Mouse (Mus musculus) macrophage (primary cell): ENCODE results near the gene B3gnt9. TPM values are rescaled to one million over a fixed set of nuclear protein-coding genes. Genes with fewer than 3 reads are reported as not detected.

Experiments
- H3K27ac ChIP-seq: fragments of 350-480 bp; formaldehyde crosslinking; 2 replicates; pipeline ENCODE4 v1.9.0; 2021
- H3K36me3 ChIP-seq: fragments of 350-480 bp; formaldehyde crosslinking; 2 replicates; pipeline ENCODE4 v1.9.0; 2021; ENCODE audit errors: inconsistent target
- H3K4me3 ChIP-seq: fragments of 350-480 bp; formaldehyde crosslinking; 2 replicates; pipeline ENCODE4 v1.9.0; 2021; ENCODE audit errors: inconsistent target
- H3K79me2 ChIP-seq: fragments of 350-480 bp; formaldehyde crosslinking; 2 replicates; pipeline ENCODE4 v1.9.0; 2021; ENCODE audit errors: inconsistent target
- WGBS: methylation state at CpG from one replicate; pipeline ENCODE4 v1.1.7; 2026; ENCODE audit warnings: inconsistent platforms; ENCODE audit not compliant: missing documents; 5-methylcytosine and 5-hydroxymethylcytosine counted together
- polyA plus RNA-seq: library from polyadenylated mRNA; stranded (reverse); fragments of 250-400 nt; gene quantifications from 3 replicates; pipeline ENCODE4 v1.2.4, GENCODE M21; 2018; ENCODE audit warnings: inconsistent platforms

B3gnt9 gene
- polyA plus RNA-seq, 1 experiment from 2014 or later: 1.8 TPM

DNA sequence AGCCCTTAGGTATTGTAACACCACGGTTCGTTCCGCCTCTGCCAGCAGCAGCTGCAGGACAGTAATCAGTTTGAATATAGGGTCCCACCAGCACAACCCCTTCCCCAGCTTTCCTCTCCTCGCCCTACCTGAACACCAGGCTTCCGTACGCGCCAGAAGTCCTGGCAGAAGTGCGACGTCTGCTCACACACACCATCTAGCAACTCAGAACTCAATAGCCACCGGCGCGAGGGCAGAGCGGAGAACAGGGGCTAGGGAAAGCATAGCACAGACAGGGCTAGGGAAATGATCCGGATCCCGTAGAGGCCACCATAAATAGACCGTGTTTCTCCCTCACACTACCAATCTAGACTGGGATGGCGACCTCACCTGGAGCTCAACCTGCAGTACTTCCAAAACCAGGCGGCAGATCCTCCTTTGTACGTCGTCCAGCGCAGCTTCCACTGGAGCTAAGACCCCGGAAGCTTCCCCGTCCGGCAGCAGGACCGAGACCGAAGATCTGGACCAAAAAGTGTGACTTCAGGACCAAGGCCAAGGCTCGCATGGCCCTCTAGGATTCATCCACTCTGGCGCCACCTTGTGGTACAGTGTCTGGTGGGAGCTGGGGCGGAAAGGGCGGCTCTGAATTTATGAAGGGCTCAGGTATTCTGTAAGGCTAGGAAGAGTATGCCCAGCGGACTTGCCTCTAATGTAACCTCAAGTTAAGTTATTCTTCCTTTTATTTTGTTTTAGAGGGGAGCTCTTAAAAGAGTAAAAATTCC is 35.8 kb upstream of the B3gnt9 start:
- no peaks in the 10 kb centered on the region for H3K79me2 ChIP-seq
- no peaks in the 10 kb centered on the region for H3K36me3 ChIP-seq
- H3K4me3 ChIP-seq: no peak overlapping the region
- H3K27ac ChIP-seq: no peak overlapping the region
- 33% methylated on average over 31 of the region's 31 CpGs for WGBS

- H3K27ac ChIP-seq: peak within 1 kb of the TSS; percentile 32; the same call in 1 of the 2 replicates
- 16% methylated on average over 30 of the region's 43 CpGs for WGBS
Observed at GRCm38 (mm10) chr8:105289805-105290460, 35.0 kb upstream of the B3gnt9 start, which contains the start of gene 4931428F04Rik. Gene 4931428F04Rik (minus strand): TSS chr8:105289864.

GRCm38 (mm10) chr8:105288958-105289732 is 34.2 kb upstream of the B3gnt9 start:
- WGBS: under 1% methylated on average over 53 of the region's 53 CpGs
- peak overlapping the region; percentile 32; the same call in 1 of the 2 replicates for H3K27ac ChIP-seq
- no peaks in the 10 kb centered on the region for H3K79me2 ChIP-seq
- H3K36me3 ChIP-seq: no peaks in the 10 kb centered on the region
- peak overlapping the region; percentile 43 for H3K4me3 ChIP-seq

More at GRCm38 (mm10) chr8:105289805-105290460, 35.0 kb upstream of the B3gnt9 start, which contains the start of gene 4931428F04Rik:
- H3K4me3 ChIP-seq: peak within 1 kb of the TSS; percentile 43
- H3K36me3 ChIP-seq: no peaks in the 10 kb centered on the region
- H3K79me2 ChIP-seq: no peaks in the 10 kb centered on the region

GRCm38 (mm10) chr8:105288231-105288630 is 33.3 kb upstream of the B3gnt9 start:
- Histone ChIP-seq H3K36me3 (no peaks in the 10 kb centered on the region), H3K79me2 (no peaks in the 10 kb centered on the region), H3K4me3 (no peak overlapping the region), H3K27ac (no peak overlapping the region)
- 88% methylated on average over 5 of the region's 5 CpGs for WGBS

DNA sequence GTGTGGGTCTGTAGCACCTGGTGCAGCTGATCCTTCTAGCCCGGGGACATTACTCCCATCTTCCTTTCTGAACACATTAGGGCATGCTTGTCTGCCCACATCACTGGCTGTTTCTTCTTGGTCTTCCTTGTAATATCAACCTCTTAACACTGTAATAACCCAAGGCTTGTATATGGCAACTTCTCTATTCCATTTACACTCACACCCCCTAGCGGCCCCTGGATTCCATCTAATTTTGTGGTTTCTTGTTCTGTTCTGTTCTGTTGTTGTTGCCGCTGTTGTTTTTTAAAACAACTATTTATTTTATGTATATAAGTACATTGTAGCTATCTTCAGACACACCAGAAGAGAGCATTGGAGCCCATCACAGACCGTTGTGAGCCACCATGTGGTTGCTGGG is 32.0 kb upstream of the B3gnt9 start:
- Histone ChIP-seq H3K4me3 (no peak overlapping the region), H3K79me2 (no peaks in the 10 kb centered on the region), H3K36me3 (no peaks in the 10 kb centered on the region), H3K27ac (no peak overlapping the region)
- 86% methylated on average over 4 of the region's 4 CpGs for WGBS

DNA sequence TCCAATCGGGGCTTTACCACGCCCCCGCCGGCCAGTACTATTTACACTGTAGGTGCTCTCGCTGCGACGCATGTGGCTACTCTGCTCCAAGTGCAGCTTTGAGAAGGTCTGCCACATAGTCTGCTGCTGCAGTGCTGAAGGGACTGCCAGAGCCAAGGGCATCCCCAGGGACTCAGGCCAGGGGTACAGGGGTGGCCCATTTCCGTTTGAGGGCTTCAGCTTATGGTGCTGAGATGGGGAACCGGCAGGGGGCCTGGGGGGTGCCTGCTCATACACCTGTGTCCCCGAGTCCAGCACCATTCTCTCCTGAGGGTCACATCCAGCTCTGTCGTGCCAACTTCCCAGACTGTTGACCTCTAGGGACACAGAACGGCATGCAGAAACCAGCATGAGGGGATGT is 30.6 kb upstream of the B3gnt9 start:
- H3K79me2 ChIP-seq: no peaks in the 10 kb centered on the region
- WGBS: 91% methylated on average over 12 of the region's 12 CpGs
- H3K4me3 ChIP-seq: no peak overlapping the region
- H3K36me3 ChIP-seq: no peaks in the 10 kb centered on the region
- H3K27ac ChIP-seq: no peak overlapping the region

DNA sequence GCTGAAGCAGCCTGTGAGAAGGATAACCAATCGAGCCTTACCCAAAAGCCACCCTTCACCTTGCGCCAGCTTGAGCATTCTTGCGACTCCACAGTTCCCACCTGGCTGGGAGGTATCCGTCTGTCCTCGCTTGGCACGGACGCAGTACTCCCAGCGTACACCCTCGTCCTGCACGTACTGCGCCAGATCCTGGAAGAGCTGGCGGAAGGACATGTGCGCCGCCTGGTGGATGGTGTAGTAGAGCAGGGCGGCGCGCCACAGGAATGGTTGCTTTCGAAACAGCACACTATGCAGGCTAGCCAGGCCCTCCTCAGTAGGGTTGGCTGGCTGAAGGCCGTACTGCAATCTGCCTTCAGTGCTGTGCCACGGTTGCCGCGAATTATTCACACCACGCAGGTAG is 28.1 kb upstream of the B3gnt9 start:
- Histone ChIP-seq H3K27ac (no peak overlapping the region), H3K36me3 (no peaks in the 10 kb centered on the region), H3K4me3 (no peak overlapping the region), H3K79me2 (no peaks in the 10 kb centered on the region)
- WGBS: 64% methylated on average over 23 of the region's 23 CpGs

DNA sequence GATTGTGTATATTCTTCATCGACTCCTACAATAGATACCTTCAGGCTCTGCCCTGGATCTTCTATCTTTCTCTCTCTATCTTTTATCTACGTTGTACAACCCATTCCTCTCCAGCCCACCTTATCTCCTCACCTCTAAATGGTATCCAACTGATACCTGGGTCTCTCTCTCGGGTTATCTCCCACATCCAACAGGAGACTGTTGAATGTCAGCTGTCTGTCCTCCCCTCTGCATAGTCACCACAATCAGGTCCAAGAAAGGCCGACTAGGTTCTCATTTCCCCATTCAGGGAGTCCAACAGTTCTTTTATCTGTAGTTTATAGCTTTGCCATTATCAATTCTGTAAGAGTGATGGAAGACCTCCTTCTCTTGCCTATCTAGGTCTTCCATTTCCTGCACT is 27.3 kb upstream of the B3gnt9 start:
- 89% methylated on average over 4 of the region's 4 CpGs for WGBS
- H3K4me3 ChIP-seq: no peak overlapping the region
- no peaks in the 10 kb centered on the region for H3K36me3 ChIP-seq
- no peak overlapping the region for H3K27ac ChIP-seq
- H3K79me2 ChIP-seq: no peaks in the 10 kb centered on the region

DNA sequence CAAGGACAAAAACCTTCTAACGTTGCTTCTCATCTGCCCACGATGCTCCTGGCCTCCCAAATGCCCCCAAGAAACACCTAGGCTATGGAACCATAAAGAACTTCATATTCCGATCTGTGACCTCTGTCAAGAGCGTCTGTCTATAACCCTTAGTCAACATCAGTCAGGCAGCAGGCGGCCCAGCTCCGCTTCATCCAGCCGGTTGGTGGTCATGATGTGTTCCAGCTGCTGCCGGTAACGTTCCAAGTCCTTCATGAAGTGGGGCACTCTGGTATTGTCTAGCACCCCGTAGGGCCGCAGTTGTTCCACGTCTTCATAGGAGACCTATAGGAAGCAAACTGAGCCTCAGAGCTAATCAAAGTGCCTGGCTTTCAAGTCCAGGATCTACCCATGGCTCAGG is 26.9 kb upstream of the B3gnt9 start:
- Histone ChIP-seq H3K27ac (no peak overlapping the region), H3K36me3 (no peaks in the 10 kb centered on the region), H3K79me2 (no peaks in the 10 kb centered on the region), H3K4me3 (no peak overlapping the region)
- WGBS: 96% methylated on average over 12 of the region's 12 CpGs

DNA sequence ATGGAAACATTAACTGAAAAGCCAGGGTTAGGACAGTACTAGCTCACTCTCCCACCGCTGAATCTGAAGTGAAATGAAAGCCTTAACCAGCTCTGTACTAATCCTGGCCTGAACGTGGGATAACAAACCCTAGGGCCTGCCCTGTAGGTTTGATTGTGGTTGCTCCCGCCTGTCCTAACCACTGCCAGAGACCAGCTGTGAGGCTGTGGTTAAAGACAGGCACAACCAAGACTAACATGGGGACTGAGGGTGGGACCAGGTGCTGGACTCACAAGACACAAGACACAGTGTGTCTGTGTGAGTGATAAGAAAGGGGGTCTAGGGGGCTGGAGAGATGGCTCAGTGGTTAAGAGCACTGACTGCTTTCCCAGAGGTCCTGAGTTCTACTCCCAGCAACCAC is 25.6 kb upstream of the B3gnt9 start:
- 71% methylated on average over 3 of the region's 3 CpGs for WGBS
- H3K4me3 ChIP-seq: no peak overlapping the region
- H3K36me3 ChIP-seq: no peaks in the 10 kb centered on the region
- H3K27ac ChIP-seq: no peak overlapping the region
- H3K79me2 ChIP-seq: no peaks in the 10 kb centered on the region

DNA sequence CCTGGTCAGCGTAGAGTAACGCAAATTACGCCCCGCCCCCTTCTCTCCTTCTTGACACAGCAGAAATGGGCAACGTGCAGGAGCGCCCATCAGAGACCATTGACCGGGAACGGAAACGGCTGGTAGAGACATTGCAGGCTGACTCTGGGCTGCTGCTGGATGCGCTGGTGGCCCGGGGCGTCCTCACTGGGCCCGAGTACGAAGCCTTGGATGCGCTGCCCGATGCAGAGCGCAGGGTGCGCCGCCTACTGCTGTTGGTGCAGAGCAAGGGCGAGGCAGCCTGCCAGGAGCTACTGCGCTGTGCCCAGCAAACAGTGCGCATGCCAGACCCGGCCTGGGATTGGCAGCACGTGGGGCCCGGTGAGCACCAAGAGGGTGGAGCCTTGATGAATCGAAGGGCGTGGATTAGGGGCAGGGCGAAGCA is 24.0 kb upstream of the B3gnt9 start:
- no peak overlapping the region for H3K27ac ChIP-seq
- no peaks in the 10 kb centered on the region for H3K79me2 ChIP-seq
- H3K36me3 ChIP-seq: no peaks in the 10 kb centered on the region
- no peak overlapping the region for H3K4me3 ChIP-seq
- 4% methylated on average over 26 of the region's 28 CpGs for WGBS

DNA sequence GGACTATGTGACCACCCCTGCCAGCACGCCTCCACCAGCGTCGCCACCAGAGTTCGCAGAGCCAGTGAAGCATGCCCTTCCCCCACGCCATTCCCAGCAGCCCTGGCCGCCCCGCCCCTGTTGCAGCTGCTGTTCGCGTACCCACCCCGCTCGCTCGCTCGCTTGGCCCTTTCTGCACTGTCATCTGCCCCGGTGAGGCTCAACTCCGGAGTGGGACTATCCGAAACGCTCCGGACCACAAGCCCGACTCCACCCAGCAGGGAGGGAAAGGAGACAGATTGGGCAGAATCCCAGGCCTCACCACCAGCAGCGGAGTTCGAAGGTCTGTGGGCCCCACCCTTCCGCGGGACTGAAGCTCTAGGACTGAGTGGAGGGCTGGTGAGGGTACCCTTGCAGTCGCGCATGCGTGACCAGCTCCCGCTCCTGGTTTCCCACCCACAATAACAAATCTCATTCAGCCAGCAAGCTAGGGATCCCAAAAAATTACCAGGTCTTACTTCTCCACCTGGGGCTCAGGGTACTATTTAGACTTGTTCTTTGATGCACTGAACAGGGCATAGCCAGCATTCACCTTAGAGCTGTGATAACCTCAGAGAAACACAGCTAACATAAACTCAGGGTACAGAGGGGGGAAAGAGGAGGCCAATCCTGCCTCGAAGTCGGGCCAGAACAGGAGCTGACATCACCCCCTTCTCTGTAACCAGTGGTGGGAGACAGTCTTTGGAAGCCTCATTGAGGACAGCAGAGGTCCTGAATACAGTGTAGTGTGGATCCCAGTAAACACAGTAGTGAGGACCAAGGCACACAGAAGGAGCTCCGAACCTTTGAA is 21.6 kb upstream of the B3gnt9 start:
- Histone ChIP-seq H3K36me3 (no peaks in the 10 kb centered on the region), H3K4me3 (no peak overlapping the region), H3K79me2 (no peaks in the 10 kb centered on the region), H3K27ac (no peak overlapping the region)
- 10% methylated on average over 30 of the region's 30 CpGs for WGBS

- Histone ChIP-seq H3K27ac (no peak within 1 kb of the TSS), H3K79me2 (no peaks in the 10 kb centered on the region), H3K36me3 (no peaks in the 10 kb centered on the region), H3K4me3 (no peak within 1 kb of the TSS)
- 11% methylated on average over 10 of the region's 10 CpGs for WGBS
Observed at GRCm38 (mm10) chr8:105275840-105276239, 20.9 kb upstream of the B3gnt9 start, which contains the start of gene Nol3. Gene Nol3 (plus strand): TSS chr8:105276140.

GRCm38 (mm10) chr8:105275387-105275786 is 20.4 kb upstream of the B3gnt9 start:
- no peak overlapping the region for H3K27ac ChIP-seq
- no peaks in the 10 kb centered on the region for H3K79me2 ChIP-seq
- H3K4me3 ChIP-seq: no peak overlapping the region
- WGBS: 24% methylated on average over 10 of the region's 11 CpGs
- H3K36me3 ChIP-seq: no peaks in the 10 kb centered on the region
